Mouse (Mus musculus) left cerebral cortex, postnatal 4 days (tissue): Measurements from ENCODE around the gene Ly6g6c. TPM values are rescaled to one million over a fixed set of nuclear protein-coding genes. Genes with fewer than 3 reads are reported as not detected.

ENCODE experiments used
- DNase-seq: peaks from one replicate; pipeline ENCODE4 v3.0.0-alpha.2; 2022
- intact Hi-C: fragments of 180-260 bp; cut with DNase I; formaldehyde crosslinking; loops from one replicate; pipeline ENCODE4 v1.15.1; 2025
- total RNA-seq, 2 experiments: library from RNA; stranded (reverse); gene quantifications; 2 replicates each; pipeline ENCODE4 v1.2.3; 2021

The Ly6g6c gene
- total RNA-seq: not detected

GRCm38 (mm10) chr17:35064951-35065947 is at the start of gene Ly6g6c:
Gene Ly6g6c (plus strand): TSS chr17:35065388.
- intact Hi-C loops: no loop called here
- no peak for DNase-seq

GRCm38 (mm10) chr17:35016376-35016775 is 48.8 kb upstream of the Ly6g6c start, which contains the start of gene Vwa7:
Gene Vwa7 (plus strand): TSS chr17:35016579.
- intact Hi-C loops: no loop called here
- peak; percentile 92 for DNase-seq

GRCm38 (mm10) chr17:35016791-35017705 is 48.1 kb upstream of the Ly6g6c start:
- no peak for DNase-seq
- intact Hi-C loops: no loop called here

GRCm38 (mm10) chr17:35017706-35018030 is 47.5 kb upstream of the Ly6g6c start:
- intact Hi-C loops: no loop called here
- DNase-seq: no peak

GRCm38 (mm10) chr17:35018171-35018570 is 47.0 kb upstream of the Ly6g6c start:
- intact Hi-C loops: no loop called here
- no peak for DNase-seq

DNA sequence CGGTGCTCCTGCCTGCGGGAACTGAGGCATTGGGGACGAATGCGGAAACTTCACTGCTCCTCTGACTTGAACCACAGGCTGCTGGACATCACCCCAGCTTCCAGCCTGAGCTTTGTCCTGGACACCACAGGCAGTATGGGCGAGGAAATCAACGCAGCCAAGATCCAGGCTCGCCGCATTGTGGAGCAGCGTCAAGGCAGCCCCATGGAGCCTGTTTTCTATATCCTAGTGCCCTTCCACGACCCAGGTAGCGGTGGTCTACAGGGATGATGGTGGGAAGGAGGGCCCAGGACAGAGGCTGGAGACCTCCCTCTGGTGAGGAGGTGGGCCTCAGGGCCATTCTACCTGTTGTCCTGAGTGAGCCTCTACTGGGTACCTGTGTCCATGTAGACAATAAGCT is 45.3 kb upstream of the Ly6g6c start:
- no peak for DNase-seq
- intact Hi-C loops: no loop called here

- intact Hi-C loops: no loop called here
- DNase-seq: no peak
These were observed 44.6 kb upstream of the Ly6g6c start for GRCm38 (mm10) chr17:35020551-35020950.

GRCm38 (mm10) chr17:35021163-35021808 is 43.9 kb upstream of the Ly6g6c start:
- intact Hi-C loops: loop anchor here (1.0 kb wide), 1 partner anchor 38 kb away; the partner anchor contains the start of gene Ddah2
- peak; percentile 95 for DNase-seq

DNA sequence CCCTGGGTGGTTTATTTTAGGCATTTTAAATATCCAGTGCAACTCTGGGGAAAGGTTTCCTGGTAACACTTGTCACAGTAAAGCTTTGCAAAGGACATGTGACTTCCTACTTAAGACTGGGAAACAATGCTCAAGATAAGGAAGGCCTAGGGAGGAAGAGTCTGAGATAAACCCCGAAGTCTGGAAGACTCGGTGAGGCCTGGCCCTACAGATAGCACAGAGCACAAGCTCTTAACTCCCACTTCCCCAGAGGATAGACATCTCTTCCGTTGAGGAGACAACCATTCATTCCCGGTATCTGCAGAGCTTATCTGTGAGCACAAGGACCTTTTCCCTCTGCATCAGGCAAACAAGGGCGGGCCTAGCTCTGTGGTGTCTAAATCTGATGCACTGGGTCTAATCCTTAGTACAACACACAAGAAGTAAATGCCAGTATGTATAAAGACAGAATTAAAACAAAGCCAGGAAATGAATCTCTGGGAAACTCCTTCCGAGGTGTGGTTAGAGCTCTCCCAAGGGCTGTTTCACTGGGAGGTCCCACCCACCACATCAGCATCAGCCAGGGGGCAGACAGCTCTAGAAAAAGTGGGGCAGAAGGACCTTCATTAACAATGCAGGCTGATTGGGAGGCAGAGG is 43.2 kb upstream of the Ly6g6c start:
- intact Hi-C loops: loop anchor here (1.0 kb wide), 1 partner anchor 37 kb away; the partner anchor contains the start of gene Ddah2
- no peak for DNase-seq

DNA sequence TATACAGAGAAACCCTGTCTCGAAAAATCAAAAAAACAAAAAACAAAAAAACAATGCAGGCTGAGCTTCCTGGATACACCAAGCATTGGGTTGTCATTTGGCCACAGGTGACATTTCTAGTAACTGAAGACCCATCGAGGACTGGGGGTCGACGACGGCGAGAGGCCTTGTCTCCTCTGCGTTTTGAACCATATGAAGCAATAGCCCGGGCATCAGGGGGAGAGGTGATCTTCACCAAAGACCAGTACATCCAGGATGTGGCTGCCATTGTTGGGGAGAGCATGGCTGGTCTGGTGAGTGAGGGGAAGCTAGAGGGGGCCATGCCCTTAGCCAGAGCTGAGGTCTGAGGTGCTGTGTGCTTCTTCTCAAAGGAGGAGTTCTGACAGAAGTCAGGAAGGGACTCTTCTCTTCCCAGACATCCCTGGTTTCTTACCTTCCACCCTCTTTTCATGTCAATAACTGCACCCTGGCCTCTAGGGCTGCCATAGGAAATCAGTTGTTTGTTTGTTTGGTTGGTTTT is 42.6 kb upstream of the Ly6g6c start:
- intact Hi-C loops: no loop called here

DNA sequence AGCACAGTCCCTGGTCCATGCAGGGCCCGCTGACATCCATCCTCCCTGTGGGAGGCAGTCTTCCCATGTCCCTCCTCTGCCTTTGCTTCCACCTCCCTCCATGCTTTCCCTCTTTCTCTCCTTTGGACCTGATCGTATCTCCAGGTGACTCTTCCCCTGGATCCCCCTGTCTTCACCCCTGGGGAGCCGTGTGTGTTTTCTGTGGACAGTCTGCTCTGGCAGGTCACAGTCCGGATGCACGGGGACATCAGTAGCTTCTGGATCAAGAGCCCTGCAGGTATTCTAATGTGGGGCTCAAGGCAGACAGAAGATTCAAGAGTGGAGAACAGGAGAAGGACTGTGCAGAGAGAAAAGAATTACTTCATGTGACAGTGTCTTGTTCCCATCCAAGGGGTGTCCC is 42.0 kb upstream of the Ly6g6c start:
- no peak for DNase-seq
- intact Hi-C loops: no loop called here

More for the DNA sequence above, 42.6 kb upstream of the Ly6g6c start:
- DNase-seq: no peak

GRCm38 (mm10) chr17:35023756-35024155 is 41.4 kb upstream of the Ly6g6c start:
- intact Hi-C loops: no loop called here
- no peak for DNase-seq

DNA sequence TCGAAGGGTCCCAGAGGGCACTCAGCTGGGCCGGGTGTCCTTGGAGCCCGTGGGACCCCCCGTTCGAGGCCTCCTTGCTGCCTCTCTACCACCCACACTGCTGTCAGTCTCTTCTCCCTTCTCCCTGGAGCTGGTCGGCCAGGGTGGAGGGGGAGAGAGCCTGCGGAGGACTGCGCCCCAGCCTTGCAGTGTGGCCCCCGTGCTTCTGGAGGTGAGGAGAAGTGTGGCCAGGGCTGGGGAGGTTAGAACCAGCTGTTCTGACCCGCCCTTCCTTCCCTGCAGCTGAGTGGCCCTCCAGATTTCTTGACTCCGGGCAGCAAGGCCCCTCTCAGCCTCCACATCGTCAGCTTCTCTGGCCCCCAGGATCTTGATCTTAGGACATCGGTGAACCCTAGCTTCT is 40.9 kb upstream of the Ly6g6c start:
- no peak for DNase-seq
- intact Hi-C loops: no loop called here

DNA sequence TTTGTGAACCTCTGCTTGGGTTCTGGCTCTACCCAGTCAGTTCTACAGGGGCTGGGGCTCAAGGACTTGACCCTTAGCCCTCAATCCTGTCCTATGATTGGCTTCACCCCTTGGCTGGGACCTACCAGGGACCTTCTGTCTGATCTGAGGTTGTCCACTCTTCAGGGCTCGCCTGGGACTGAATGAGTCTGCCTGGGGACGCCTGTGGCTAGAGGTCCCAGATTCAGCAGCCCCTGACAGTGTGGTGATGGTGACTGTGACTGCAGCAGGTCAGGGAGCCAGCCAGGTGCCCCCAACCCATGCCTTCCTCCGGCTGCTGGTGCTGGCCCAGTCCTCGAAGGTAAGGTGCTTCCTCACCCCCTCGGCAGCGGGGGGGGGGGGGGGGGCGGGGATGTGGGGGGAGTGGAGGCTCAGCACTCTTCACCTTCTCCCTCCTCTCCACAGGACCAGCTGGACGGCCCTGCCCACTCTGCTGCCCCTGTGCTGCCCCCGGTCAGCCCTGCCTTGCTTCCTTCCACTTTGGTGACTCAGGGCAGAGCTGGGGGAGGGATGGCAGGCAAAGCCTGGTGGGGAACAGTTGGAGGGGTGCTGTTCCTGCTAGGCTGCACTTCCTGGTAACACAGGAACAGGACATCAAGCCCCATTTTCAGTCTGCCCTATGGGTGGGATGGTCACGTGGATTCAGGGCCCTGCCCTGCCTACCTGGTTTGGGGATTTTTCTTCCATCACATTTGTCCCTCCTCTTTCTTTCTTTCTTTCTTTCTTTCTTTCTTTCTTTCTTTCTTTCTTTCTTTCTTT is 40.3 kb upstream of the Ly6g6c start:
- intact Hi-C loops: no loop called here
- DNase-seq: no peak

GRCm38 (mm10) chr17:35026206-35026605 is 39.0 kb upstream of the Ly6g6c start:
- intact Hi-C loops: no loop called here
- no peak for DNase-seq

GRCm38 (mm10) chr17:35027277-35028068 is 37.7 kb upstream of the Ly6g6c start, which contains the start of gene Sapcd1:
Gene Sapcd1 (minus strand): TSS chr17:35028016.
- intact Hi-C loops: no loop called here
- peak; percentile 96 for DNase-seq

- no peak for DNase-seq
- intact Hi-C loops: no loop called here
These were observed 36.9 kb upstream of the Ly6g6c start for GRCm38 (mm10) chr17:35028315-35028714.
